Mouse (Mus musculus): Measurements from ENCODE around the gene Rtl10. TPM values are rescaled to one million over a fixed set of nuclear protein-coding genes. Genes with fewer than 3 reads are reported as not detected.

The Rtl10 gene
- not detected for polyA plus RNA-seq (2014; fragmentation: Illumina TruSeq; extraction: RNeasy Lipid Tissue Mini Kit (QIAGEN cat#74804); ENCODE audit: low read depth, low replicate concordance)

GRCm38 (mm10) chr16:18498558-18498990 lies at the start of gene Rtl10, which contains the start of gene Gnb1l:
Gene Rtl10, plus strand, starts transcription at chr16:18498901.
Gene Gnb1l, plus strand, starts transcription at chr16:18498713.

Other genes with a start within 250 kb of the Rtl10 start
- gene Gm49776, start 240.6 kb upstream of the Rtl10 start, polyA plus RNA-seq (2014; fragmentation: Illumina TruSeq; extraction: RNeasy Lipid Tissue Mini Kit (QIAGEN cat#74804); ENCODE audit: low read depth, low replicate concordance): not detected
- gene Dgcr8, start 209.7 kb upstream of the Rtl10 start, polyA plus RNA-seq (2014; fragmentation: Illumina TruSeq; extraction: RNeasy Lipid Tissue Mini Kit (QIAGEN cat#74804); ENCODE audit: low read depth, low replicate concordance): 27.5 TPM
- 10.3 TPM for gene Tango2, start 150.8 kb upstream of the Rtl10 start, polyA plus RNA-seq (2014; fragmentation: Illumina TruSeq; extraction: RNeasy Lipid Tissue Mini Kit (QIAGEN cat#74804); ENCODE audit: low read depth, low replicate concordance)
- 0.41 TPM for gene Arvcf, start 150.7 kb upstream of the Rtl10 start, polyA plus RNA-seq (2014; fragmentation: Illumina TruSeq; extraction: RNeasy Lipid Tissue Mini Kit (QIAGEN cat#74804); ENCODE audit: low read depth, low replicate concordance)
- gene Txnrd2, start 72.5 kb upstream of the Rtl10 start, polyA plus RNA-seq (2014; fragmentation: Illumina TruSeq; extraction: RNeasy Lipid Tissue Mini Kit (QIAGEN cat#74804); ENCODE audit: low read depth, low replicate concordance): 7.4 TPM
- gene Comt, start 72.0 kb upstream of the Rtl10 start, polyA plus RNA-seq (2014; fragmentation: Illumina TruSeq; extraction: RNeasy Lipid Tissue Mini Kit (QIAGEN cat#74804); ENCODE audit: low read depth, low replicate concordance): 23.1 TPM
- gene Gnb1l, start 188 bp upstream of the Rtl10 start, polyA plus RNA-seq (2014; fragmentation: Illumina TruSeq; extraction: RNeasy Lipid Tissue Mini Kit (QIAGEN cat#74804); ENCODE audit: low read depth, low replicate concordance): 0.41 TPM
- gene Tbx1, start 91.8 kb downstream of the Rtl10 start, polyA plus RNA-seq (2014; fragmentation: Illumina TruSeq; extraction: RNeasy Lipid Tissue Mini Kit (QIAGEN cat#74804); ENCODE audit: low read depth, low replicate concordance): not detected
- gene Gp1bb, start 123.5 kb downstream of the Rtl10 start, polyA plus RNA-seq (2014; fragmentation: Illumina TruSeq; extraction: RNeasy Lipid Tissue Mini Kit (QIAGEN cat#74804); ENCODE audit: low read depth, low replicate concordance): not detected
- not detected for gene Gm49601, start 127.5 kb downstream of the Rtl10 start, polyA plus RNA-seq (2014; fragmentation: Illumina TruSeq; extraction: RNeasy Lipid Tissue Mini Kit (QIAGEN cat#74804); ENCODE audit: low read depth, low replicate concordance)
- gene Sept5, start 131.1 kb downstream of the Rtl10 start, polyA plus RNA-seq (2014; fragmentation: Illumina TruSeq; extraction: RNeasy Lipid Tissue Mini Kit (QIAGEN cat#74804); ENCODE audit: low read depth, low replicate concordance): 0.99 TPM